Mouse (Mus musculus) lung, adult 2 months (tissue): ENCODE results near the gene Cdk5. TPM values are rescaled to one million over a fixed set of nuclear protein-coding genes. Genes with fewer than 3 reads are reported as not detected.

Source experiments
- DNase-seq: peaks from one replicate; pipeline ENCODE4 v3.0.0; 2022
- H3K4me1 ChIP-seq: fragments of 200-500 bp; 2 replicates; pipeline ENCODE4 v1.6.1; 2011; ENCODE audit warnings: low read length; ENCODE audit not compliant: control insufficient read depth, insufficient read depth
- H3K4me3 ChIP-seq: fragments of 200-500 bp; replicated peaks from 2 replicates; pipeline ENCODE3; 2011; ENCODE audit warnings: low read depth, mild to moderate bottlenecking, control low read depth, low read length; ENCODE audit errors: extremely low read depth
- CTCF ChIP-seq: fragments of 200-500 bp; IDR thresholded peaks from 2 replicates; pipeline ENCODE4 v1.5.1; 2011; ENCODE audit warnings: mild to moderate bottlenecking, low read length, control low read depth; ENCODE audit not compliant: insufficient read depth
- POLR2A ChIP-seq: fragments of 200-500 bp; IDR thresholded peaks from 2 replicates; pipeline ENCODE4 v1.6.1; 2011; ENCODE audit warnings: low read depth, mild to moderate bottlenecking, control low read depth, low read length, borderline replicate concordance; ENCODE audit errors: extremely low read depth
- WGBS: fragments of 180-500 bp; shearing (Covaris S2); methylation state at CpG from one replicate; pipeline ENCODE4 v1.1.7; 2018; 5-methylcytosine and 5-hydroxymethylcytosine counted together
- polyA plus RNA-seq: library from polyadenylated mRNA; depleted of rRNA; stranded (reverse); fragments of >200 nt; gene quantifications from 2 replicates; pipeline ENCODE4 v1.2.3, GENCODE M21; 2012

The Cdk5 gene
- polyA plus RNA-seq, 1 experiment, result 71.4 TPM

GRCm38 (mm10) chr5:24451264-24452029 lies 28.1 kb upstream of the Cdk5 start:
- H3K4me1 ChIP-seq, result peaks cover 20% of the 10 kb centered on the region
- peak; percentile 79 for DNase-seq
- WGBS, result 4% methylated on average over 45 of the region's 66 CpGs
- TF ChIP-seq CTCF (no peak), POLR2A (peak; percentile 90; the same call in 1 of the 2 replicates)
- peak overlapping the region; percentile 94 for H3K4me3 ChIP-seq

DNA sequence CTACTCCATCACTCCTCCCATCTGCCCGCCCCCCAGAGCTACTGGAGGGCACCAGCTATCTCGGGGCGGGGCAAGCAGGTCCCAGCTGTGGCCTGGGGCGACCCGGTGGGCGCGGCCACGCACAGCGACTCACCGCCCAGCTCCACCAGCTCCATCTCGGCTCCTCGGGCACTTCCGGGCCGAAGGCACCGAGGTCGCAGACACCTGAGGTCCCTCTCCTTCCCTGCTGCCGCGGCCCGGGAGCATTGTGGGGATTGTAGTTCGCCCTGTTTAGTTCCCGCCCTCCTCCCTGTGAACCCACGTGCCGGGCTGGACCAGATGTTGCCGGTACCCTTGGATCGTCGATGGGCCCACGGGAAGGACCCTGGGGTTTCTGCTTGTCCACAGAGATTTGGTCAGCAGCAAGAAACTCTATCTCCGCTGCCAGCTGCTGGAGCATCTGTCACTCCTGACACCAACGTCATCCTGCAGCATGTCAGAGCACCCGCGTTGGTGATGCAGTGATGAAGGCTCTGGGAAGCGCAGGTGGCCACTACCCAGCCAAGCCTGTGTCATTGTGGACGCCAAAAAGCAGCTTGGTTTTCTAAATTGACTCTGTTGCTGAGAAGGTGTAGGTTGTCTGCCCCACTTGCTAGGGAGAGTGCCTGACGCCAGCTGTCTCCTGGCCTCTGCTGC lies 24.4 kb upstream of the Cdk5 start, which contains the start of gene Tmub1:
Gene Tmub1, minus strand, starts transcription at position 231 of the 675 bp plus-strand sequence.
- peak within 1 kb of the TSS; percentile 49 for H3K4me3 ChIP-seq
- 3% methylated on average over 34 of the region's 34 CpGs for WGBS
- TF ChIP-seq POLR2A (0 out of 2 replicates have a peak, but pooled peaks have one; percentile 29), CTCF (no peak)
- peaks cover 8% of the 10 kb centered on the region for H3K4me1 ChIP-seq
- peak; percentile 88 for DNase-seq

GRCm38 (mm10) chr5:24446630-24447029 lies 23.3 kb upstream of the Cdk5 start:
- Histone ChIP-seq H3K4me3 (no peak overlapping the region), H3K4me1 (peaks cover 8% of the 10 kb centered on the region)
- no peak for DNase-seq
- WGBS, result 89% methylated on average over 7 of the region's 7 CpGs
- TF ChIP-seq POLR2A (no peak), CTCF (no peak)

DNA sequence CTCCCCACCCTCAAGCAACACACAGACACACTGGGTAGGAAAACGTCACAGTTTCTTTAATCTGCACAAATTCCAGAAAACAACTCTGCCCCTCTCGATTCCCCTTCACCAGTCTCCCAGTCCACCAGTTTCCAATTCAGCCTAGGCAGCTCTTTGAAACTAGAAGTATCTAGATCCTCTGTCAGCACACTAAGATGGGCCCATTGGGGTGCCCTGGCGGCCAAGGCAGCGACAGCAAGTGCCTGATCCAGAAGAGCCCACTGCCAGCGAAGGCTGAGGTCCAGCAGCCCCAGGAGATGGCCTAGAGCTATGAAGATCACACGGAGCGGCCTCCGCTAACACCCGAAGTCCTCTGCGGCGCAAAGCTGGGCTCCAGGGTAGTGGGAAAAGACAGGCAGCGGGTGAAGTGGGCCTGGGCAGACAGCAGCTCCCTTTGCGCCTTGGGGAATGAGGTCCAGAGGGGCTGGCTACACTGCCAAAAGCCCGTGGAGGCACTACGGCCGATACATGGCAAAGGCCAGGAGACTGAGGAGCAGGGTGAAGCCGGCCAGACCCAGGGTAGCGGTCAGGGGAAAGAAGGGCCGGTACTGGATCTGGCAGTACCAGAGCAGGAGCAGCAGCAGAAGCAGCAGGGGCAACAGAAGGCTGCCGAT lies 22.2 kb upstream of the Cdk5 start:
- TF ChIP-seq CTCF, result no peak
- TF ChIP-seq POLR2A, result no peak
- Histone ChIP-seq H3K4me1 (peaks cover 8% of the 10 kb centered on the region), H3K4me3 (peak overlapping the region; percentile 53)
- WGBS, result 54% methylated on average over 20 of the region's 20 CpGs
- no peak for DNase-seq

- DNase-seq, result peak; percentile 90
- peak; percentile 76 for TF ChIP-seq POLR2A
- no peak for TF ChIP-seq CTCF
- 1% methylated on average over 60 of the region's 60 CpGs for WGBS
- peaks cover 8% of the 10 kb centered on the region for H3K4me1 ChIP-seq
- peak within 1 kb of the TSS; percentile 92 for H3K4me3 ChIP-seq
Observed at GRCm38 (mm10) chr5:24444746-24445427, 21.6 kb upstream of the Cdk5 start, which contains the start of gene Fastk. Fastk (minus strand) TSS chr5:24445287.

DNA sequence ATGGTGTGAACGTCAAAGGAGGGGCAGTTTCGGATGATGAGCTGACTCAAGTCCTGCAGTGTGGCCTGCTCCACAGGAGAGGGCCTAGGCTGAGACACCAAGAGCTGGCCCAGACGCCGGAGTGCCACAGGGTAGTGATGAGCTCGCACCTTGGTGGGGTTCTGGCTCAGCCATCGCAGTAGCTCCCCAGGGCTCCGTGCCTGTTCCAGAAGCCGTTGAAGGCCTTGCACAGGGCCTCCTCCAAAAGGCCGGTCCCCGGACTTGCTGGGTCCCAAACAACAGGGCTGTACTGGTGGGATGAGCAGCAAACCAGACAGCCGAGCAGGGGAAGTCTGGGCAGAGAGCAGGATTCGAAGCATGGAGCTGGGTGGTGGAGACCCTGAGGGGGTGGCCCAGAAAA lies 20.6 kb upstream of the Cdk5 start:
- 83% methylated on average over 12 of the region's 12 CpGs for WGBS
- Histone ChIP-seq H3K4me1 (peaks cover 8% of the 10 kb centered on the region), H3K4me3 (no peak overlapping the region)
- TF ChIP-seq CTCF (no peak), POLR2A (no peak)
- DNase-seq, result no peak

DNA sequence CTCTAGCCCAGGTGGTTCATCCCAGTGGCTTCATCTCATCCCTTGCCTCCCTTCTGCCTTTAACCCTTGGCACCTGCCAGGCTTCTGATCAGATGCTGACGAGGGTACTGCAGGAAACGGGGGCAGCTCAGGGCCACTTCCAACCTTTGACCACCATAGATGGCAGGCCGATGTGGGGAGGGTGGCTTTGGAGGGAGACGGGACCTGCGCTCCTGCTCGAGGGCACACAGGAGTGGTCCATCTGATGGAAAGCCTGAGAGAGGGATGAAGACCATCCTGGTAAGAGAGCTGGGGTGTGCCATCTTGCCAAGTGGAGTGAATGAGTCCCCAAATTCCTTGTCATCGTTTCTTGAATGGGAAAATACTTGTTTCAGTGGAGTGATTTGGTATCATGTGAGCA lies 19.9 kb upstream of the Cdk5 start:
- Histone ChIP-seq H3K4me1 (peaks cover 8% of the 10 kb centered on the region), H3K4me3 (no peak overlapping the region)
- 89% methylated on average over 7 of the region's 7 CpGs for WGBS
- DNase-seq, result no peak
- no peak for TF ChIP-seq CTCF

DNA sequence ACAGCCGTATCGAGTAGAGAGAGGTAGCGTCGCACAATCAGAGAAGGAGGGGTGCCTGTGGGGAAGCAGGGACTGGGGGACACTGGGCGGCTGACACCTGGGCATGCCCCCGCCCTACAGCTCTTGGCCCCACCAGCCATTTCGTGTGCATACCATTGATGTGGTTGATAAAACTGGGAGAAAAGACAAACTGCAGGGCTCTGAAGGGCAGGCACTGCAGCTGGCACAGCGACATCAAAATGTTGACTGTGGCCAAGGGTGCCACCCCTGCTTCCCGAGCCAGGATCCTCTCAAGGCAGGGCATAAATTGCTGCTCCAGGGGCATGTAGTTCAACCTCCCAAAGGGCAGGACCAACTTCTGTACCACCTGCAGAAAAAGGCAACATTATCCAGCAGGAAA lies 18.7 kb upstream of the Cdk5 start:
- no peak for DNase-seq
- Histone ChIP-seq H3K4me1 (peaks cover 4% of the 10 kb centered on the region; the same call in 1 of the 2 replicates), H3K4me3 (no peak overlapping the region)
- 74% methylated on average over 9 of the region's 9 CpGs for WGBS
- TF ChIP-seq CTCF, result no peak
- no peak for TF ChIP-seq POLR2A

DNA sequence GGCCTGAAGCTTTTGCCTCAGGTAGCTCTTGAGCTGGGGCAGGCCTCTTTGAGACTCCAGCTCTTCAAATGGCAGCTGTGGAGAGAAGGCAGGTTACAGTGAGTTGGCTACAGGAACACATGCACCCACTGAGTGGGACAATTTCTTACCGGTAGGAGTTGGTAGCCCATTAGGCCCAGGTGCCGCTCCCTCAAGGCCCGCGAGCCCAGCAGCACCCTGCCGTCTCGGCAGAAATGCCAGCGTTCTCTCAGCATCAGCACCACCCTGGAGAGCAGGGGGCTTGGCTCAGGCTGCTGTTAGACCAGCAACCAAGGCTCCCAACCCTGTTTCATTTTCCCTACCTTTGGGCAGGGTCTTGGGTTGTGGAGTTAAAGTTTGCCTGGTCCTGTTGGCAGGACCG lies 17.9 kb upstream of the Cdk5 start:
- no peak for DNase-seq
- no peak overlapping the region for H3K4me3 ChIP-seq
- 89% methylated on average over 8 of the region's 8 CpGs for WGBS
- TF ChIP-seq CTCF (no peak), POLR2A (no peak)
- H3K4me1 ChIP-seq, result peaks cover 4% of the 10 kb centered on the region; the same call in 1 of the 2 replicates

DNA sequence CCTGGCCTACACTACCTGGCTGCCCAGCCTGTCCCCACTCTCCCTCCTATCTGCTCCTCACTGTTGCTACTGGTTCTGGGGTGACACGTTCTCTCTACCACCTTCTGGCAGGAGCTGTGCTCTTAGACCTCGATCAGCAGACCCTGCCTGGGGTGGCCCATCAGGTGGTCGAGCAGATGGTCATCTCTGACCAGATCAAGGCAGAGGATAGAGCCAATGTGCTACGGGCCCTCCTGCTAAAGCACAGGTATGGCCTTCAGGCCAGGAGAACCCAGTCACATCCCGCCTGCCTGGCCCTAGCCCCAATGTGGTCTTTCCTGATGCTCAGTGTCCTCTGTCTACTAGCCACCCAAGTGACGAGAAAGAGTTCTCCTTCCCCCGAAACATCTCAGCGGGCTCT lies 10.7 kb upstream of the Cdk5 start:
- Histone ChIP-seq H3K4me1 (no peaks in the 10 kb centered on the region), H3K4me3 (no peak overlapping the region)
- DNase-seq, result no peak
- 93% methylated on average over 8 of the region's 8 CpGs for WGBS
- TF ChIP-seq CTCF, result no peak
- no peak for TF ChIP-seq POLR2A
